13 mouse cellular contexts compared by ENCODE assay signal in the genomic region with DNA sequence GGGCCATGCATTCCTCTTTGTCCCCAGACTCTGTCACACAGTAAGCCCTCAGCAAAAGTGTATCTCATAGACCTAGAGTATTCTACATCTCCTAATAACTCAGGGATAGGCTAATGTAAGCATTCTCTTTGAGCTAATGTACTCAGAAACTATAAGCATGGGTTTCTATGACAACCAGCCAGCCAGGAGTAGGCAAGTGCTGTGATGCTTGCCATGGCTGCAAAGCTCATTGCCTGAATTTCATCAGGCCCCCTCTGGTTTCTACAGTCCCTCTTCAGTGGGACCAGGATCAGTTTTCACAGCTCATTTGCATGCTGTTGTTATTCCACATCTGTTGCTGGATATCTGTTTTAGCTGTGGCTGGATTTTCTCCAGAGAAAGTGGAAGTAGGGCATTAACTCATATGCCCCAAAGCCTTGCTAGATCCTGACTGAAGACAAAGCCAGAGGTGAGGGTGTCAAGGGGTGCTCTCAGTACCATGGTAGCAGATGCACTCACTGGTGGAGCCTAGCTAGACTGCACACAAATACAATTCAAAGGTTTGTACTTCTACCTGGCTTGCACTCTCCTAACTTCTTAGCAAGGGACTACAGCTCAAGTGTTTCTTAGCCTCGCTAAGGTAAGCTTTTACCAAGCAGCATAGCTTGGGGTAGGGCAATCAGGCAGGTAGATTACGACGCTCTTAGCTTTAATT. TPM values are rescaled to one million over a fixed set of nuclear protein-coding genes. Genes with fewer than 3 reads are reported as not detected.
DNase-seq lines count a peak whose midpoint lies in the region; ATAC-seq and TF ChIP-seq lines count a peak whose summit lies in the region.
"Had no signal": no experiment of that assay in that cellular context is flagged by ENCODE, and none has a peak within 500 bp of the region (broad histone marks: within the 10 kb centered on the region; RNA-seq: fewer than 3 reads in every experiment).

No protein-coding gene starts in this region.

- H3K27ac ChIP-seq in kidney, embryonic 15.5 days, result no peak overlapping the region
- H3K27ac ChIP-seq in embryonic facial prominence, embryonic 14.5 days (replicated peaks; ENCODE audit: low read depth, low read length), result no peak overlapping the region
- peak overlapping the region; percentile 76 for H3K27ac ChIP-seq in midbrain, embryonic 16.5 days (ENCODE audit: low read length)
- no peak overlapping the region for H3K27ac ChIP-seq in stomach, postnatal 0 days (replicated peaks)
- H3K27ac ChIP-seq: liver, embryonic 14.5 days; stomach, embryonic 15.5 days had no signal

- 85% methylated on average over 3 of the region's 3 CpGs for WGBS in kidney, embryonic 15.5 days
- WGBS in embryonic facial prominence, embryonic 14.5 days, result 67% methylated on average over 3 of the region's 3 CpGs
- 65% methylated on average over 3 of the region's 3 CpGs for WGBS in midbrain, embryonic 16.5 days
- 78% methylated on average over 3 of the region's 3 CpGs for WGBS in stomach, postnatal 0 days

- no peak for TF ChIP-seq EP300 in stomach, postnatal 0 days (optimal IDR thresholded peaks at IDR 0.05)

- H3K9me3 ChIP-seq in kidney, embryonic 15.5 days (replicated peaks), result no peaks in the 10 kb centered on the region
- no peaks in the 10 kb centered on the region for H3K9me3 ChIP-seq in embryonic facial prominence, embryonic 14.5 days (ENCODE audit: control insufficient read depth, low read length)
- H3K9me3 ChIP-seq in midbrain, embryonic 16.5 days (replicated peaks; ENCODE audit: control insufficient read depth, low read length, poor library complexity, severe bottlenecking), result no peaks in the 10 kb centered on the region
- H3K9me3 ChIP-seq in stomach, postnatal 0 days (ENCODE audit: control insufficient read depth, low read length), result no peaks in the 10 kb centered on the region
- H3K9me3 ChIP-seq: stomach, embryonic 15.5 days had no signal

- no peak for DNase-seq in kidney, adult 11 months
- peak; percentile 82 for DNase-seq in brain, embryonic 14.5 days (ENCODE audit: low read depth)
- peak; percentile 62 for DNase-seq in embryonic facial prominence, embryonic 14.5 days (ENCODE audit: low spot score)
- DNase-seq in stomach, postnatal 0 days (ENCODE audit: low spot score), result no peak
- no peak for DNase-seq in urinary bladder, postnatal 25 days (ENCODE audit: low spot score)
- DNase-seq: cerebellum, postnatal 25 days; layer of hippocampus, postnatal 36 days had no signal

- H3K36me3 ChIP-seq in kidney, embryonic 15.5 days, result no peaks in the 10 kb centered on the region
- H3K36me3 ChIP-seq in embryonic facial prominence, embryonic 14.5 days (ENCODE audit: control insufficient read depth, insufficient read depth, low read length), result no peaks in the 10 kb centered on the region
- H3K36me3 ChIP-seq in midbrain, embryonic 16.5 days (ENCODE audit: control insufficient read depth, insufficient read depth, low read length), result no peaks in the 10 kb centered on the region
- H3K36me3 ChIP-seq in stomach, postnatal 0 days (ENCODE audit: control insufficient read depth, insufficient read depth, low read length), result no peaks in the 10 kb centered on the region
- H3K36me3 ChIP-seq: stomach, embryonic 15.5 days had no signal

- no peak for TF ChIP-seq POLR2A in brain, embryonic 14.5 days (IDR thresholded peaks at IDR 0.05; ENCODE audit: borderline replicate concordance, extremely low read depth, insufficient read depth, insufficient read length, poor library complexity, severe bottlenecking)

- ATAC-seq in kidney, embryonic 15.5 days (replicated peaks; ENCODE audit: low FRiP score), result peak; percentile 60; the same call in 1 of the 2 replicates
- ATAC-seq in embryonic facial prominence, embryonic 14.5 days (ENCODE audit: low read depth), result peak; percentile 54; the same call in 1 of the 2 replicates
- ATAC-seq in midbrain, embryonic 16.5 days, result peak; percentile 95
- no peak for ATAC-seq in stomach, postnatal 0 days (ENCODE audit: low FRiP score, low TSS enrichment)
- ATAC-seq: intestine, postnatal 0 days had no signal

- no peak overlapping the region for H3K9ac ChIP-seq in kidney, embryonic 15.5 days
- no peak overlapping the region for H3K9ac ChIP-seq in embryonic facial prominence, embryonic 14.5 days (ENCODE audit: low read depth, low read length)
- H3K9ac ChIP-seq in midbrain, embryonic 16.5 days (ENCODE audit: low read depth, low read length), result no peak overlapping the region
- no peak overlapping the region for H3K9ac ChIP-seq in stomach, postnatal 0 days (ENCODE audit: low read length)
- H3K9ac ChIP-seq: liver, embryonic 14.5 days; stomach, embryonic 15.5 days had no signal

- no peak for TF ChIP-seq CTCF in brain, embryonic 14.5 days (IDR thresholded peaks at IDR 0.05; ENCODE audit: borderline replicate concordance, extremely low read depth, insufficient read depth, insufficient read length)
- no peak for TF ChIP-seq CTCF in stomach, postnatal 0 days (IDR thresholded peaks at IDR 0.05; ENCODE audit: low read depth)

- no peak overlapping the region for H3K4me2 ChIP-seq in kidney, embryonic 15.5 days
- no peak overlapping the region for H3K4me2 ChIP-seq in embryonic facial prominence, embryonic 14.5 days (ENCODE audit: low read depth, low read length)
- H3K4me2 ChIP-seq in midbrain, embryonic 16.5 days (ENCODE audit: low read length), result no peak overlapping the region; the same call in 1 of the 2 replicates
- no peak overlapping the region for H3K4me2 ChIP-seq in stomach, postnatal 0 days (replicated peaks; ENCODE audit: low read depth)
- H3K4me2 ChIP-seq: stomach, embryonic 15.5 days had no signal

- H3K4me1 ChIP-seq in kidney, embryonic 15.5 days, result peaks cover 10% of the 10 kb centered on the region
- H3K4me1 ChIP-seq in embryonic facial prominence, embryonic 14.5 days (ENCODE audit: control insufficient read depth, insufficient read depth, low read length), result 0 out of 2 replicates have a peak, but pooled peaks cover 5% of the 10 kb centered on the region
- peaks cover 15% of the 10 kb centered on the region for H3K4me1 ChIP-seq in midbrain, embryonic 16.5 days (ENCODE audit: control insufficient read depth, insufficient read depth, low read length)
- no peaks in the 10 kb centered on the region for H3K4me1 ChIP-seq in stomach, postnatal 0 days (replicated peaks; ENCODE audit: control insufficient read depth, insufficient read depth)
- H3K4me1 ChIP-seq: stomach, embryonic 15.5 days had no signal

- H3K4me3 ChIP-seq in kidney, embryonic 15.5 days (replicated peaks), result no peak overlapping the region
- H3K4me3 ChIP-seq in embryonic facial prominence, embryonic 14.5 days (ENCODE audit: low read depth, low read length), result no peak overlapping the region
- no peak overlapping the region for H3K4me3 ChIP-seq in midbrain, embryonic 16.5 days (ENCODE audit: low read depth, low read length)
- H3K4me3 ChIP-seq in stomach, postnatal 0 days (ENCODE audit: low read depth, low read length), result no peak overlapping the region
- H3K4me3 ChIP-seq: stomach, embryonic 15.5 days had no signal

- H3K27me3 ChIP-seq in kidney, embryonic 15.5 days, result no peaks in the 10 kb centered on the region
- no peaks in the 10 kb centered on the region for H3K27me3 ChIP-seq in embryonic facial prominence, embryonic 14.5 days (replicated peaks; ENCODE audit: control insufficient read depth, insufficient read depth, low read length)
- no peaks in the 10 kb centered on the region for H3K27me3 ChIP-seq in midbrain, embryonic 16.5 days (ENCODE audit: control insufficient read depth, insufficient read depth, low read depth, low read length)
- H3K27me3 ChIP-seq in stomach, postnatal 0 days (ENCODE audit: control insufficient read depth, insufficient read depth, low read length), result no peaks in the 10 kb centered on the region
- H3K27me3 ChIP-seq: stomach, embryonic 15.5 days had no signal

RNA-seq across cellular contexts. Expression of gene Atp13a5, which starts 47.0 kb away (rescaled TPM):
- polyA plus RNA-seq in kidney, embryonic 15.5 days (2015; fragmentation: Nextera tagmentation; extraction: Ambion mirVana), result not detected in 2 replicates
- polyA plus RNA-seq in brain, embryonic 14.5 days (2012; rRNA removed), result 0.61 and 1.0 TPM in 2 replicates
- 0.87 and 1.0 TPM in 2 replicates for polyA plus RNA-seq in embryonic facial prominence, embryonic 14.5 days (2014; fragmentation: Nextera tagmentation; extraction: Ambion mirVana)
- 3.0 and 4.0 TPM in 2 replicates for polyA plus RNA-seq in midbrain, embryonic 16.5 days (2015; fragmentation: Nextera tagmentation; extraction: Ambion mirVana)
- polyA plus RNA-seq in stomach, postnatal 0 days (2015; fragmentation: Nextera tagmentation; extraction: Ambion mirVana), result 1.1 TPM in 2 replicates
- polyA plus RNA-seq: heart, embryonic 14.5 days; intestine, postnatal 0 days; liver, embryonic 14.5 days; stomach, embryonic 15.5 days had no signal

Comparison
In these comparisons a context has a peak if more than half of its experiments do, and no peak if none do; other contexts are left out.
1. DNase-seq: peak in brain, embryonic 14.5 days (single experiment) and embryonic facial prominence, embryonic 14.5 days (single experiment); none in kidney, adult 11 months (single experiment), stomach, postnatal 0 days (single experiment) and urinary bladder, postnatal 25 days (single experiment).